In genomic region chr8:113833644-113834043, GRCm38 (mm10) we compare ENCODE assay signal across 19 mouse cellular contexts. TPM values are rescaled to one million over a fixed set of nuclear protein-coding genes. Genes with fewer than 3 reads are reported as not detected.
"Had no signal": no experiment of that assay in that cellular context is flagged by ENCODE, and none has a peak within 500 bp of the region (broad histone marks: within the 10 kb centered on the region; RNA-seq: fewer than 3 reads in every experiment).

No protein-coding gene starts in this region.

- ATAC-seq: intestine, postnatal 0 days; liver, embryonic 12.5 days had no signal

- H3K4me3 ChIP-seq: limb, embryonic 10.5 days; limb, embryonic 13.5 days; liver, embryonic 12.5 days; liver, embryonic 15.5 days; lung, embryonic 15.5 days; megakaryocyte, embryonic 14.5 days; neural tube, embryonic 12.5 days; neural tube, embryonic 15.5 days had no signal

- H3K27ac ChIP-seq: limb, embryonic 10.5 days; limb, embryonic 13.5 days; liver, embryonic 12.5 days; liver, embryonic 15.5 days; lung, embryonic 15.5 days; neural tube, embryonic 12.5 days; neural tube, embryonic 15.5 days had no signal

- H3K4me2 ChIP-seq: limb, embryonic 13.5 days; liver, embryonic 12.5 days; liver, embryonic 15.5 days; lung, embryonic 15.5 days; neural tube, embryonic 12.5 days; neural tube, embryonic 15.5 days had no signal

- DNase-seq: kidney, adult 2 months; kidney, postnatal 14 days; kidney, postnatal 4 days; liver; lung, adult 18-20 months; lung, postnatal 10 days; lung, postnatal 36 days; thymus, adult 18-20 months; thymus, postnatal 36 days had no signal

- H3K27me3 ChIP-seq: liver, embryonic 12.5 days; liver, embryonic 15.5 days; lung, embryonic 15.5 days; megakaryocyte, embryonic 14.5 days; neural tube, embryonic 12.5 days; neural tube, embryonic 15.5 days had no signal

- H3K36me3 ChIP-seq: limb, embryonic 10.5 days; limb, embryonic 13.5 days; liver, embryonic 12.5 days; liver, embryonic 15.5 days; lung, embryonic 15.5 days; neural tube, embryonic 12.5 days; neural tube, embryonic 15.5 days had no signal

- H3K9ac ChIP-seq: limb, embryonic 13.5 days; liver, embryonic 12.5 days; liver, embryonic 15.5 days; lung, embryonic 15.5 days; neural tube, embryonic 12.5 days; neural tube, embryonic 15.5 days had no signal

- H3K4me1 ChIP-seq: liver, embryonic 12.5 days; liver, embryonic 15.5 days; megakaryocyte, embryonic 14.5 days; neural tube, embryonic 12.5 days had no signal

- H3K9me3 ChIP-seq: limb, embryonic 10.5 days; limb, embryonic 13.5 days; liver, embryonic 12.5 days; liver, embryonic 15.5 days; lung, embryonic 15.5 days; neural tube, embryonic 12.5 days; neural tube, embryonic 15.5 days had no signal

RNA-seq across cellular contexts. Expression of gene Adamts18, which starts 14.9 kb away (rescaled TPM):
- polyA plus RNA-seq: kidney, adult 2 months; spleen, adult 2 months had no signal
